Comparison of ENCODE assay signal across 9 mouse cellular contexts in the genomic region with DNA sequence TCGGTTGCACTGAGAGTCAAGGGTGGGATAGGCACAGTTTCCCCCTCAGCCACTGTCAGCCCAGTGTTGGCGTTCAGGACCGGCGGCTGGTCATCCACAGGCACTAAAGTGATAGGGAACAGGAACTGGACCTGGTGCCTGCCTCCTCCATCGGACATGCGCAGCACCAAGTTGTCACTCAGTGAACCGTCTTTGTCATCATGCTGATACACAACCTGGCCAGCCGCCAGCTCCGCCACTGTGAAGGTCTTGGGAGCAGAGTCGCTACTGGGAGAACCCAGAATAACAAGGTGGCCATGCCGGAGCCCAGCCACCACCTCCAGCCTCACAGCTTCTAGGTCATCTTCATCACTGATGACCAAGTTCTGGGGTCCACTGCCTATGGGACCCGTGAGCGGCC. TPM values are rescaled to one million over a fixed set of nuclear protein-coding genes. Genes with fewer than 3 reads are reported as not detected.
DNase-seq lines count a peak whose midpoint lies in the region; ATAC-seq lines count a peak whose summit lies in the region.
"Had no signal": no experiment of that assay in that cellular context is flagged by ENCODE, and none has a peak within 500 bp of the region (broad histone marks: within the 10 kb centered on the region; RNA-seq: fewer than 3 reads in every experiment).

No protein-coding gene starts in this region.

- no peak overlapping the region for H3K27ac ChIP-seq in kidney, embryonic 15.5 days
- H3K27ac ChIP-seq in midbrain, embryonic 12.5 days (replicated peaks) = no peak overlapping the region
- no peak overlapping the region for H3K27ac ChIP-seq in liver, embryonic 12.5 days

- no peak for ATAC-seq in kidney, embryonic 15.5 days (replicated peaks; ENCODE audit: low FRiP score)
- ATAC-seq in midbrain, embryonic 12.5 days (ENCODE audit: low FRiP score, low read depth) = no peak
- ATAC-seq in liver, embryonic 12.5 days = no peak

- H3K27me3 ChIP-seq in kidney, embryonic 15.5 days = peaks cover 20% of the 10 kb centered on the region
- H3K27me3 ChIP-seq in midbrain, embryonic 12.5 days = peaks cover 32% of the 10 kb centered on the region
- peaks cover 47% of the 10 kb centered on the region for H3K27me3 ChIP-seq in liver, embryonic 12.5 days (replicated peaks)

- H3K4me1 ChIP-seq in kidney, embryonic 15.5 days = peaks cover 25% of the 10 kb centered on the region
- H3K4me1 ChIP-seq in midbrain, embryonic 12.5 days = peaks cover 17% of the 10 kb centered on the region
- no peaks in the 10 kb centered on the region for H3K4me1 ChIP-seq in liver, embryonic 12.5 days

- peaks cover 31% of the 10 kb centered on the region for H3K9me3 ChIP-seq in kidney, embryonic 15.5 days (replicated peaks)
- H3K9me3 ChIP-seq in midbrain, embryonic 12.5 days = peaks cover 13% of the 10 kb centered on the region
- H3K9me3 ChIP-seq in liver, embryonic 12.5 days (replicated peaks) = peaks cover 13% of the 10 kb centered on the region; the same call in 1 of the 2 replicates

- DNase-seq in cerebellum, postnatal 14 days = peak; percentile 23 to 59
- no peak for DNase-seq in cerebellum, adult 9-10 months
- DNase-seq in kidney, adult 8-10 months = no peak
- peak; percentile 81 for DNase-seq in adrenal gland, postnatal 25 days
- DNase-seq in frontal cortex, postnatal 25 days (ENCODE audit: low spot score in 2 of 2) = no peak

- no peak overlapping the region for H3K9ac ChIP-seq in kidney, embryonic 15.5 days
- H3K9ac ChIP-seq in midbrain, embryonic 12.5 days (replicated peaks) = no peak overlapping the region
- H3K9ac ChIP-seq in liver, embryonic 12.5 days = no peak overlapping the region

- peak overlapping the region; percentile 59; the same call in 1 of the 2 replicates for H3K4me3 ChIP-seq in kidney, embryonic 15.5 days (replicated peaks)
- no peak overlapping the region for H3K4me3 ChIP-seq in midbrain, embryonic 12.5 days
- H3K4me3 ChIP-seq in liver, embryonic 12.5 days = no peak overlapping the region

- 90% methylated on average over 13 of the region's 13 CpGs for WGBS in kidney, embryonic 15.5 days
- 85% methylated on average over 13 of the region's 13 CpGs for WGBS in midbrain, embryonic 12.5 days
- WGBS in liver, embryonic 12.5 days (ENCODE audit: insufficient replicate concordance) = 66% methylated on average over 13 of the region's 13 CpGs

- H3K36me3 ChIP-seq in kidney, embryonic 15.5 days = peaks cover 40% of the 10 kb centered on the region
- peaks cover 3% of the 10 kb centered on the region; the same call in 1 of the 2 replicates for H3K36me3 ChIP-seq in midbrain, embryonic 12.5 days
- H3K36me3 ChIP-seq in liver, embryonic 12.5 days = no peaks in the 10 kb centered on the region

- H3K4me2 ChIP-seq in kidney, embryonic 15.5 days = peak overlapping the region; percentile 93
- H3K4me2 ChIP-seq in midbrain, embryonic 12.5 days (replicated peaks) = 0 out of 2 replicates have a peak overlapping the region, but pooled peaks have one; percentile 100
- no peak overlapping the region for H3K4me2 ChIP-seq in liver, embryonic 12.5 days

RNA-seq across cellular contexts. Expression of a gene that starts 1.8 kb away (rescaled TPM):
- 14.2 and 15.9 TPM in 2 replicates for polyA plus RNA-seq in kidney, embryonic 15.5 days (2015; fragmentation: Nextera tagmentation; extraction: Ambion mirVana)
- 0.15 and 0.57 TPM in 2 replicates for total RNA-seq in adrenal gland, postnatal 25 days (2021)
- polyA plus RNA-seq in midbrain, embryonic 12.5 days (2016; fragmentation: Nextera tagmentation; extraction: Ambion mirVana) = 1.6 and 2.0 TPM in 2 replicates
- polyA plus RNA-seq in liver, embryonic 12.5 days (2016; fragmentation: Nextera tagmentation; extraction: Ambion mirVana) = 1.1 and 1.3 TPM in 2 replicates
- total RNA-seq: hematopoietic stem cell, adult 5-6 weeks had no signal

Comparison
In these comparisons a context has a peak if more than half of its experiments do, and no peak if none do; other contexts are left out.
1. DNase-seq: peak in cerebellum, postnatal 14 days (2 of 2) and adrenal gland, postnatal 25 days (single experiment); none in cerebellum, adult 9-10 months (single experiment), kidney, adult 8-10 months (0 of 2) and frontal cortex, postnatal 25 days (0 of 2).